Mouse (Mus musculus): ENCODE results near the gene Arhgef26. TPM values are rescaled to one million over a fixed set of nuclear protein-coding genes. Genes with fewer than 3 reads are reported as not detected.

Gene Arhgef26
- total RNA-seq, 2 experiments from 2014 or later = 4.3 to 8.6 TPM

- no peak for DNase-seq
Measured at GRCm38 (mm10) chr3:62449871-62450496, 111.8 kb downstream of the Arhgef26 start.

- no peak for DNase-seq
Measured at GRCm38 (mm10) chr3:62452961-62453360, 114.8 kb downstream of the Arhgef26 start.

GRCm38 (mm10) chr3:62454096-62454495, 116.0 kb downstream of the Arhgef26 start:
- DNase-seq = no peak

- no peak for DNase-seq
Measured at GRCm38 (mm10) chr3:62455854-62456253, 117.7 kb downstream of the Arhgef26 start.

- DNase-seq = peak; percentile 74
Measured at GRCm38 (mm10) chr3:62458284-62459013, 120.3 kb downstream of the Arhgef26 start.

- no peak for DNase-seq
Measured at GRCm38 (mm10) chr3:62459483-62459882, 121.3 kb downstream of the Arhgef26 start.

- DNase-seq = no peak
Measured at GRCm38 (mm10) chr3:62464276-62464675, 126.1 kb downstream of the Arhgef26 start.

- DNase-seq = no peak
Measured at GRCm38 (mm10) chr3:62470179-62470578, 132.0 kb downstream of the Arhgef26 start.

- DNase-seq = no peak
Measured at GRCm38 (mm10) chr3:62484340-62484739, 146.2 kb downstream of the Arhgef26 start.

- no peak for DNase-seq
Measured at GRCm38 (mm10) chr3:62492568-62492967, 154.4 kb downstream of the Arhgef26 start.

GRCm38 (mm10) chr3:62499327-62499726, 161.2 kb downstream of the Arhgef26 start:
- no peak for DNase-seq

GRCm38 (mm10) chr3:62505166-62505900, 167.2 kb downstream of the Arhgef26 start:
- DNase-seq = no peak

- peak; percentile 97 for DNase-seq
Measured at GRCm38 (mm10) chr3:62506488-62507205, 168.5 kb downstream of the Arhgef26 start, which contains the start of gene Dhx36. Dhx36 (minus strand) TSS chr3:62507004.

GRCm38 (mm10) chr3:62507206-62507647, 169.1 kb downstream of the Arhgef26 start:
- DNase-seq = no peak

Other genes starting within 250 kb of the Arhgef26 start
- 10 to 100 TPM; 16.6 to 22.7 TPM for gene Dhx36, start 168.7 kb downstream of the Arhgef26 start, total RNA-seq (2021)